Mouse (Mus musculus) kidney, adult 2 months (tissue): ENCODE measurements around the gene Pla2g4a.

Source experiments
- CTCF ChIP-seq: fragments of 200-500 bp; conservative IDR thresholded peaks from 2 replicates; pipeline ENCODE4 v1.5.1; 2011; ENCODE audit warnings: low read depth, mild to moderate bottlenecking, control low read depth, low read length, moderate library complexity, mixed read lengths; ENCODE audit not compliant: insufficient read depth, insufficient read length
- POLR2A ChIP-seq: fragments of 200-500 bp; IDR thresholded peaks from one replicate; pipeline ENCODE4 v1.6.1; 2011; ENCODE audit warnings: low read depth, low read length, control low read depth

- TF ChIP-seq CTCF (no peak), POLR2A (no peak)
Measured at GRCm38 (mm10) chr1:149840312-149840930, 120.7 kb downstream of the Pla2g4a start.
